Mouse (Mus musculus) hindbrain, embryonic 15.5 days (tissue): ENCODE results near the gene Lxn. TPM values are rescaled to one million over a fixed set of nuclear protein-coding genes. Genes with fewer than 3 reads are reported as not detected.

Experiments used
- ATAC-seq: fragments of 200-750 bp; cut with Nextera tagmentation; 2 replicates; pipeline ENCODE4 v1.8.0; 2017; ENCODE audit warnings: low read depth, moderate number of reproducible peaks, moderate TSS enrichment; ENCODE audit not compliant: low FRiP score
- H3K27ac ChIP-seq: fragments of 300-500 bp; sonication (generic); replicated peaks from 2 replicates; pipeline ENCODE4 v1.5.1; 2015; ENCODE audit warnings: mild to moderate bottlenecking, inconsistent platforms
- H3K27me3 ChIP-seq: fragments of 300-500 bp; sonication (generic); 2 replicates; pipeline ENCODE4 v1.6.1; 2015; ENCODE audit warnings: control low read depth, inconsistent platforms
- H3K36me3 ChIP-seq: fragments of 300-500 bp; sonication (generic); 2 replicates; pipeline ENCODE4 v1.6.1; 2015; ENCODE audit warnings: control low read depth, inconsistent platforms
- H3K4me1 ChIP-seq: fragments of 300-500 bp; sonication (generic); replicated peaks from 2 replicates; pipeline ENCODE4 v1.6.1; 2015; ENCODE audit warnings: control low read depth, inconsistent platforms
- H3K4me2 ChIP-seq: fragments of 300-500 bp; sonication (generic); 2 replicates; pipeline ENCODE4 v1.6.1; 2015; ENCODE audit warnings: moderate library complexity, mild to moderate bottlenecking, inconsistent platforms
- H3K4me3 ChIP-seq: fragments of 300-500 bp; sonication (generic); 2 replicates; pipeline ENCODE4 v1.5.1; 2015; ENCODE audit warnings: mild to moderate bottlenecking, inconsistent platforms
- H3K9ac ChIP-seq: fragments of 300-500 bp; sonication (generic); 2 replicates; pipeline ENCODE4 v1.6.1; 2015; ENCODE audit warnings: inconsistent platforms
- H3K9me3 ChIP-seq: fragments of 300-500 bp; sonication (generic); 2 replicates; pipeline ENCODE4 v1.6.1; 2016; ENCODE audit warnings: control low read depth, inconsistent platforms
- WGBS: fragments of 180-500 bp; shearing (Covaris S2); methylation state at CpG from one replicate; pipeline ENCODE4 v1.1.7; 2015; 5-methylcytosine and 5-hydroxymethylcytosine counted together
- polyA plus RNA-seq: library from polyadenylated mRNA; unstranded; fragments of >200 nt; fragmentation: Nextera tagmentation; extraction: Ambion mirVana; gene quantifications from 2 replicates; pipeline ENCODE4 v1.2.1, GENCODE M21; 2015

The Lxn gene
- polyA plus RNA-seq, 1 experiment from 2014 or later, result 188 TPM

GRCm38 (mm10) chr3:67490156-67490555 is 26.4 kb upstream of the Lxn start:
- WGBS, result 55% methylated on average over 4 of the region's 4 CpGs
- H3K9me3 ChIP-seq, result no peaks in the 10 kb centered on the region
- H3K4me3 ChIP-seq, result no peak overlapping the region
- no peak overlapping the region for H3K4me2 ChIP-seq
- no peaks in the 10 kb centered on the region for H3K27me3 ChIP-seq
- no peaks in the 10 kb centered on the region for H3K4me1 ChIP-seq
- H3K9ac ChIP-seq, result no peak overlapping the region
- peak; percentile 34; the same call in 1 of the 2 replicates for ATAC-seq
- no peak overlapping the region for H3K27ac ChIP-seq
- no peaks in the 10 kb centered on the region for H3K36me3 ChIP-seq

- no peak for ATAC-seq
- H3K4me3 ChIP-seq, result no peak overlapping the region
- WGBS, result 89% methylated on average over 2 of the region's 2 CpGs
Measured at GRCm38 (mm10) chr3:67485233-67485632, 21.5 kb upstream of the Lxn start.

GRCm38 (mm10) chr3:67482400-67482799 is 18.7 kb upstream of the Lxn start:
- ATAC-seq, result no peak
- H3K27ac ChIP-seq, result no peak overlapping the region
- H3K36me3 ChIP-seq, result 0 out of 2 replicates have a peak, but pooled peaks cover 3% of the 10 kb centered on the region
- no peaks in the 10 kb centered on the region for H3K4me1 ChIP-seq
- H3K9me3 ChIP-seq, result no peaks in the 10 kb centered on the region
- no peak overlapping the region for H3K4me2 ChIP-seq
- 91% methylated on average over 10 of the region's 10 CpGs for WGBS
- no peak overlapping the region for H3K9ac ChIP-seq
- H3K27me3 ChIP-seq, result no peaks in the 10 kb centered on the region
- no peak overlapping the region for H3K4me3 ChIP-seq

More at GRCm38 (mm10) chr3:67485233-67485632, 21.5 kb upstream of the Lxn start:
- no peaks in the 10 kb centered on the region for H3K36me3 ChIP-seq
- H3K4me2 ChIP-seq, result no peak overlapping the region
- no peaks in the 10 kb centered on the region for H3K27me3 ChIP-seq
- H3K9me3 ChIP-seq, result no peaks in the 10 kb centered on the region
- H3K27ac ChIP-seq, result no peak overlapping the region
- no peaks in the 10 kb centered on the region for H3K4me1 ChIP-seq
- no peak overlapping the region for H3K9ac ChIP-seq

- H3K4me2 ChIP-seq, result no peak overlapping the region
- peaks cover 18% of the 10 kb centered on the region for H3K36me3 ChIP-seq
- ATAC-seq, result no peak
- no peaks in the 10 kb centered on the region for H3K27me3 ChIP-seq
- no peaks in the 10 kb centered on the region for H3K9me3 ChIP-seq
- no peak overlapping the region for H3K4me3 ChIP-seq
- H3K9ac ChIP-seq, result no peak overlapping the region
- H3K4me1 ChIP-seq, result no peaks in the 10 kb centered on the region
- WGBS, result 94% methylated on average over 11 of the region's 11 CpGs
- H3K27ac ChIP-seq, result no peak overlapping the region
Measured at GRCm38 (mm10) chr3:67479806-67480205, 16.1 kb upstream of the Lxn start.

- H3K27me3 ChIP-seq, result no peaks in the 10 kb centered on the region
- WGBS, result 86% methylated on average over 6 of the region's 6 CpGs
- H3K36me3 ChIP-seq, result peaks cover 34% of the 10 kb centered on the region
- no peaks in the 10 kb centered on the region for H3K4me1 ChIP-seq
- ATAC-seq, result no peak
- H3K4me3 ChIP-seq, result no peak overlapping the region
- H3K9me3 ChIP-seq, result no peaks in the 10 kb centered on the region
- H3K9ac ChIP-seq, result no peak overlapping the region
- no peak overlapping the region for H3K27ac ChIP-seq
- no peak overlapping the region for H3K4me2 ChIP-seq
Measured at GRCm38 (mm10) chr3:67473438-67473837, 9.7 kb upstream of the Lxn start.

- Histone ChIP-seq H3K36me3 (peaks cover 33% of the 10 kb centered on the region), H3K9me3 (no peaks in the 10 kb centered on the region), H3K4me3 (no peak overlapping the region), H3K27ac (no peak overlapping the region), H3K9ac (no peak overlapping the region), H3K4me2 (no peak overlapping the region), H3K4me1 (no peaks in the 10 kb centered on the region), H3K27me3 (no peaks in the 10 kb centered on the region)
- no peak for ATAC-seq
- WGBS, result 94% methylated on average over 4 of the region's 4 CpGs
Measured at GRCm38 (mm10) chr3:67471408-67472127, 7.8 kb upstream of the Lxn start.

GRCm38 (mm10) chr3:67467281-67467680 is 3.6 kb upstream of the Lxn start:
- no peak overlapping the region for H3K27ac ChIP-seq
- no peak for ATAC-seq
- 88% methylated on average over 2 of the region's 2 CpGs for WGBS
- H3K27me3 ChIP-seq, result no peaks in the 10 kb centered on the region
- peaks cover 16% of the 10 kb centered on the region for H3K4me1 ChIP-seq
- H3K4me2 ChIP-seq, result no peak overlapping the region
- peaks cover 14% of the 10 kb centered on the region for H3K36me3 ChIP-seq
- H3K9ac ChIP-seq, result no peak overlapping the region
- no peak overlapping the region for H3K4me3 ChIP-seq
- no peaks in the 10 kb centered on the region for H3K9me3 ChIP-seq

GRCm38 (mm10) chr3:67466576-67466975 is 2.9 kb upstream of the Lxn start:
- peaks cover 16% of the 10 kb centered on the region for H3K4me1 ChIP-seq
- no peak for ATAC-seq
- no peak overlapping the region for H3K27ac ChIP-seq
- no peak overlapping the region for H3K4me2 ChIP-seq
- peaks cover 14% of the 10 kb centered on the region for H3K36me3 ChIP-seq
- WGBS, result 91% methylated on average over 5 of the region's 5 CpGs
- no peaks in the 10 kb centered on the region for H3K27me3 ChIP-seq
- H3K9me3 ChIP-seq, result no peaks in the 10 kb centered on the region
- no peak overlapping the region for H3K4me3 ChIP-seq
- H3K9ac ChIP-seq, result no peak overlapping the region

GRCm38 (mm10) chr3:67463001-67463400 is 725 bp downstream of the Lxn start:
- Histone ChIP-seq H3K27ac (peak overlapping the region; percentile 83), H3K27me3 (no peaks in the 10 kb centered on the region), H3K4me1 (peaks cover 16% of the 10 kb centered on the region), H3K4me3 (peak overlapping the region; percentile 67), H3K36me3 (peaks cover 10% of the 10 kb centered on the region), H3K9ac (peak overlapping the region; percentile 79), H3K4me2 (peak overlapping the region; percentile 95), H3K9me3 (no peaks in the 10 kb centered on the region)
- 6% methylated on average over 12 of the region's 12 CpGs for WGBS
- no peak for ATAC-seq

- WGBS, result 48% methylated on average over 10 of the region's 10 CpGs
- H3K27ac ChIP-seq, result peak overlapping the region; percentile 51; the same call in 1 of the 2 replicates
- peak overlapping the region; percentile 67 for H3K4me3 ChIP-seq
- peaks cover 16% of the 10 kb centered on the region for H3K4me1 ChIP-seq
- H3K4me2 ChIP-seq, result peak overlapping the region; percentile 95
- H3K36me3 ChIP-seq, result peaks cover 12% of the 10 kb centered on the region
- no peaks in the 10 kb centered on the region for H3K27me3 ChIP-seq
- H3K9me3 ChIP-seq, result no peaks in the 10 kb centered on the region
- no peak for ATAC-seq
- H3K9ac ChIP-seq, result peak overlapping the region; percentile 79; the same call in 1 of the 2 replicates
Measured at GRCm38 (mm10) chr3:67462578-67462977, 1.1 kb downstream of the Lxn start.

GRCm38 (mm10) chr3:67462015-67462414 is 1.7 kb downstream of the Lxn start:
- ATAC-seq, result no peak
- peak overlapping the region; percentile 67; the same call in 1 of the 2 replicates for H3K27ac ChIP-seq

GRCm38 (mm10) chr3:67459881-67460280 is 3.8 kb downstream of the Lxn start:
- peaks cover 16% of the 10 kb centered on the region for H3K4me1 ChIP-seq
- no peaks in the 10 kb centered on the region for H3K27me3 ChIP-seq
- no peak overlapping the region for H3K9ac ChIP-seq
- 0 out of 2 replicates have a peak, but pooled peaks have one; percentile 27 for ATAC-seq
- no peak overlapping the region for H3K27ac ChIP-seq
- no peak overlapping the region for H3K4me3 ChIP-seq
- WGBS, result 46% methylated on average over 3 of the region's 3 CpGs
- H3K36me3 ChIP-seq, result peaks cover 34% of the 10 kb centered on the region
- no peak overlapping the region for H3K4me2 ChIP-seq
- no peaks in the 10 kb centered on the region for H3K9me3 ChIP-seq

More at GRCm38 (mm10) chr3:67462015-67462414, 1.7 kb downstream of the Lxn start:
- WGBS, result 68% methylated on average over 7 of the region's 7 CpGs
- Histone ChIP-seq H3K27me3 (no peaks in the 10 kb centered on the region), H3K36me3 (peaks cover 16% of the 10 kb centered on the region), H3K4me3 (peak overlapping the region; percentile 67), H3K4me2 (peak overlapping the region; percentile 95), H3K9ac (no peak overlapping the region), H3K4me1 (peaks cover 16% of the 10 kb centered on the region), H3K9me3 (no peaks in the 10 kb centered on the region)
